Mouse (Mus musculus): ENCODE data around the gene Nhlrc4.

GRCm38 (mm10) chr17:25984066-25984465, 39.3 kb upstream of the Nhlrc4 start:
- no peak for TF ChIP-seq CTCF (IDR thresholded peaks at IDR 0.05; ENCODE audit: control insufficient read depth, insufficient read depth, insufficient read length)
- no peak for TF ChIP-seq MYOG (IDR thresholded peaks at IDR 0.05; ENCODE audit: control insufficient read depth, extremely low read depth, insufficient read length)
- TF ChIP-seq USF1 (IDR thresholded peaks at IDR 0.05; ENCODE audit: low read depth): no peak
- TF ChIP-seq MYOD1 (IDR thresholded peaks at IDR 0.05; ENCODE audit: control insufficient read depth, insufficient read length, low read depth): no peak
